Mouse (Mus musculus): ENCODE measurements around the gene Hmcn2. TPM values are rescaled to one million over a fixed set of nuclear protein-coding genes. Genes with fewer than 3 reads are reported as not detected.
A peak's percentile ranks its signal among the peaks of the same experiment; 100 is the strongest.

Hmcn2 gene
- total and polyA plus RNA-seq, 3 experiments = 1.0 to 5.7 (median 2.1) TPM

DNA sequence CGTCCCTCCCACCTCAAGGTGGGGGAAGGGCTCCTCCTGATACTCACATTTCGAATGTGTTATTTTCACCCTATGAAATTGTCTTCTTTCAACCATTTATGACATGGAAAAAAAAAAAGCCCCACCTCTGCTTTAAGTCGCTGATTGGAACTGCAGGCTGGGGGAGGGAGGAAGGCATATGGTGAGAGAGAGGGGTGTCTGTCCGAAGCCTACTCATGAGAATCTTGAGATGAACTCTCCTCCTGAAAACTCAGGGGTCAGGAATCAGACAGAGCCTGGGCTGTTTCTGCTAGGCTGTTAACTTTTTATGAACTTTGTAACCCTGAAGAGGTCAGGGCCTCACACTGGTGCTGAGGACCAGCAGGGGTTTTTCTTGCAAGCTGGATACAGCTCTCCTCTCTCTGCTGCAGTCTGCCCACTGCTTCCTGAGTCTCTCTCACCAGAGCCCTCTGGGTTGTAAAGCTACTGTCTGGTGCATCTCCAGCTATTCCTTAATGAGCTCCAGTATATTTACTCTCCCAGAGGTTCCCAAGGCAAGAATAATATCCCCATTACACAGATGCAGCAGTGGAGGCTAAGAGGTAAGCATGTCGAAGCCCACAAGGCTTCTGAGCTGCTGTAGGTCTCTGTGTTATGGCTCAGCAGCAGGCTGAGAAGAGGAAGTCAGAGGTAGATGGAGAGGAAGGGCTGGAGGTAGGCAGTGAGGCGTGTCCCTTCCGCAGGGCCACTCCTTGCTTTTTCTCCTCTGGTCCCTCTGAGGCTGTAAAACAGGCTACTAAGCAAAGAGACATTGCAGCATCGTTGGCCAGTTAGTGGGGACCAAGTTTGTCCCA, 149.7 kb downstream of the Hmcn2 start:
- 0 out of 2 replicates have a peak overlapping the region, but pooled peaks have one; percentile 8 for H3K9ac ChIP-seq (ENCODE audit: insufficient read depth, low read depth)

DNA sequence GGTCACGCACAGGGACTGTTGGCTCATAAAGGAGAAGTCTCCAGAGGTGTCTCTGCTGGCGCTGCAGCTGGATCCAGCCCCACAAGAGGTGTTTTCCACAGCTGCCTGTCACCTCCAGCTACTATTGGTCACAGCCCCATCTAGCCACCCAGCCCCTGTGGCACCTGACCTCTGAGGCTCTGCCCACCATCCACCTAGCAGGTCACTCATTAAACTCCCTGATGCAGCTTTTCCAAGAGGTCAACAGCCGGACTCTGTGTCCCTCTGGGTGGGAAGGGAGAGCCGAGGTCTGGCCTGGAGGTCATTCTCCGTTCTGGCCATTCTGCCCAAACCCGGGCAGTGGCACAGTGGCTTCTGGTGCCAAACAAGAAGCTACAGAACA, 150.3 kb downstream of the Hmcn2 start:
- peak overlapping the region; percentile 26 for H3K27ac ChIP-seq (ENCODE audit: insufficient read depth, low read depth)
- in situ Hi-C loops (cut with MboI; ENCODE audit: low pct_ligation_motif_present, low pct_unique_long_range_greater_than_20kb, low sequenced_read_pairs) = loop anchor here (25.0 kb wide), 1 partner anchor 402 kb away; no protein-coding TSS in a partner anchor
- DNase-seq (ENCODE audit: extremely low read depth) = no peak

More for the DNA sequence above, 149.7 kb downstream of the Hmcn2 start:
- DNase-seq (ENCODE audit: extremely low read depth) = peak; percentile 73
- Histone ChIP-seq H3K79me2 (replicated peaks; ENCODE audit: control insufficient read depth, extremely low read depth, insufficient read depth, poor library complexity, severe bottlenecking) (no peaks in the 10 kb centered on the region), H3K27ac (ENCODE audit: insufficient read depth, low read depth) (peak overlapping the region; percentile 55), H3K36me3 (replicated peaks in 1 of 2; ENCODE audit: control insufficient read depth in 1 of 2, insufficient read depth in 1 of 2, low read length in 1 of 2) (peaks cover 5 to 16% of the 10 kb centered on the region in 2 experiments), H3K27me3 (replicated peaks) (no peaks in the 10 kb centered on the region), H3K4me1 (ENCODE audit: control insufficient read depth in 1 of 2, insufficient read depth in 2 of 2) (peaks cover 11 to 50% of the 10 kb centered on the region in 2 experiments), H3K9me3 (replicated peaks; ENCODE audit: low read length) (no peaks in the 10 kb centered on the region), H3K4me3 (replicated peaks in 1 of 3; ENCODE audit: low read depth in 2 of 3, low read length in 2 of 3, poor library complexity in 1 of 3) (no peak overlapping the region), H3K4me2 (ENCODE audit: insufficient read depth, low read depth, poor library complexity, severe bottlenecking) (peak overlapping the region; percentile 58; the same call in 1 of the 2 replicates)
- in situ Hi-C loops (cut with MboI; ENCODE audit: low pct_ligation_motif_present, low pct_unique_long_range_greater_than_20kb, low sequenced_read_pairs) = loop anchor here (25.0 kb wide), 1 partner anchor 402 kb away; no protein-coding TSS in a partner anchor
- no peak for TF ChIP-seq POLR2AphosphoS2 (IDR thresholded peaks at IDR 0.05; ENCODE audit: low read depth, low read length)
- peak; percentile 62 for TF ChIP-seq POLR2A (IDR thresholded peaks at IDR 0.05; ENCODE audit: low read depth, low read length)
- TF ChIP-seq ELF1 (IDR thresholded peaks at IDR 0.05; ENCODE audit: low read depth, low read length) = peak; percentile 33; the same call in 1 of the 2 replicates
- TF ChIP-seq SIN3A (IDR thresholded peaks at IDR 0.05; ENCODE audit: low read length) = 0 out of 2 replicates have a peak, but pooled peaks have one; percentile 29
- TF ChIP-seq CHD1 (IDR thresholded peaks at IDR 0.05; ENCODE audit: low read depth, low read length) = no peak
- TF ChIP-seq EP300 (IDR thresholded peaks at IDR 0.05; ENCODE audit: low read length) = 0 out of 2 replicates have a peak, but pooled peaks have one; percentile 28
- TF ChIP-seq GABPA (IDR thresholded peaks at IDR 0.05; ENCODE audit: insufficient replicate concordance, low read depth, low read length) = no peak
- no peak for TF ChIP-seq MEF2A (IDR thresholded peaks at IDR 0.05; ENCODE audit: borderline replicate concordance, low read depth, low read length)
- dilution Hi-C loops (cut with MboI; ENCODE audit: extremely low pct_ligation_motif_present, extremely low pct_unique_long_range_greater_than_20kb, low sequenced_read_pairs) = no loop called here

DNA sequence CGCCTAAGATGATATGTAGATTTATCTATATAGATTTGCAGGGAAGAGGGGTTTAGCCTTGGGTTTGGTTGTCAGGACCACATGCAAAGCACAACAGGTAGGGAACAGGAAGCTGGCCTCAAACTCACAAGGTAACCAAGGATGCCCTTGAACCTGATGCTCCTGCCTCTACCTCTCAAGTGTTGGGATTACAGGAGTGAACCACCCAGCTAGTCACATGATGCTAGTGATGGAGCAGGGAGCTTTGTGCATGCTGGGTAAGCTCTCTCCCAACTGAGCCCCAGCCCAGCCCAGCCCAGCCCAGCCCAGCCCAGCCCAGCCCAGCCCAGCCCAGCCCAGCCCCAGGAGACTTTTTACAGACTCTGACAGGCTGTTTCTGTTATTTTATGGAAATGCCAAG, 153.2 kb downstream of the Hmcn2 start:
- Histone ChIP-seq H3K4me3 (replicated peaks in 1 of 3; ENCODE audit: low read depth in 2 of 3, low read length in 2 of 3, poor library complexity in 1 of 3) (no peak overlapping the region), H3K9ac (ENCODE audit: insufficient read depth, low read depth) (no peak overlapping the region), H3K27ac (ENCODE audit: insufficient read depth, low read depth) (no peak overlapping the region), H3K27me3 (replicated peaks) (no peaks in the 10 kb centered on the region), H3K4me2 (ENCODE audit: insufficient read depth, low read depth, poor library complexity, severe bottlenecking) (no peak overlapping the region), H3K9me3 (replicated peaks; ENCODE audit: low read length) (no peaks in the 10 kb centered on the region), H3K4me1 (ENCODE audit: control insufficient read depth in 1 of 2, insufficient read depth in 2 of 2) (peaks cover 16 to 69% of the 10 kb centered on the region in 2 experiments), H3K36me3 (replicated peaks in 1 of 2; ENCODE audit: control insufficient read depth in 1 of 2, insufficient read depth in 1 of 2, low read length in 1 of 2) (no peaks in the 10 kb centered on the region), H3K79me2 (replicated peaks; ENCODE audit: control insufficient read depth, extremely low read depth, insufficient read depth, poor library complexity, severe bottlenecking) (no peaks in the 10 kb centered on the region)
- in situ Hi-C loops (cut with MboI; ENCODE audit: low pct_ligation_motif_present, low pct_unique_long_range_greater_than_20kb, low sequenced_read_pairs) = loop anchor here (25.0 kb wide), 1 partner anchor 405 kb away; no protein-coding TSS in a partner anchor
- TF ChIP-seq USF1 (IDR thresholded peaks at IDR 0.05; ENCODE audit: low read depth, low read length) = no peak
- no peak for TF ChIP-seq RAD21 (IDR thresholded peaks at IDR 0.05; ENCODE audit: low read depth, low read length)
- no peak for TF ChIP-seq USF2 (conservative IDR thresholded peaks at IDR 0.05; ENCODE audit: low read depth, low read length)
- TF ChIP-seq BHLHE40 (IDR thresholded peaks at IDR 0.05; ENCODE audit: low read depth, low read length) = no peak
- TF ChIP-seq MXI1 (IDR thresholded peaks at IDR 0.05; ENCODE audit: low read depth, low read length) = no peak
- TF ChIP-seq E2F4 (IDR thresholded peaks at IDR 0.05; ENCODE audit: insufficient replicate concordance, low read depth, low read length) = no peak
- TF ChIP-seq SMC3 (IDR thresholded peaks at IDR 0.05; ENCODE audit: low read depth, low read length) = no peak
- no peak for TF ChIP-seq ZC3H11A (IDR thresholded peaks at IDR 0.05; ENCODE audit: low read depth, low read length)
- TF ChIP-seq JUN (IDR thresholded peaks at IDR 0.05; ENCODE audit: insufficient read depth, low read depth, low read length) = no peak
- TF ChIP-seq ZMIZ1 (IDR thresholded peaks at IDR 0.05; ENCODE audit: low read depth, low read length) = no peak
- no peak for TF ChIP-seq MAX (IDR thresholded peaks at IDR 0.05; ENCODE audit: low read length)
- no peak for TF ChIP-seq GABPA (IDR thresholded peaks at IDR 0.05; ENCODE audit: insufficient replicate concordance, low read depth, low read length)
- no peak for TF ChIP-seq HCFC1 (IDR thresholded peaks at IDR 0.05; ENCODE audit: low read depth, low read length)
- no peak for TF ChIP-seq SIN3A (IDR thresholded peaks at IDR 0.05; ENCODE audit: low read length)
- no peak for TF ChIP-seq RCOR1 (conservative IDR thresholded peaks at IDR 0.05; ENCODE audit: low read depth, low read length)
- TF ChIP-seq CHD1 (IDR thresholded peaks at IDR 0.05; ENCODE audit: low read depth, low read length) = no peak
- dilution Hi-C loops (cut with MboI; ENCODE audit: extremely low pct_ligation_motif_present, extremely low pct_unique_long_range_greater_than_20kb, low sequenced_read_pairs) = no loop called here
- DNase-seq (ENCODE audit: extremely low read depth) = no peak

More for the DNA sequence above, 150.3 kb downstream of the Hmcn2 start:
- dilution Hi-C loops (cut with MboI; ENCODE audit: extremely low pct_ligation_motif_present, extremely low pct_unique_long_range_greater_than_20kb, low sequenced_read_pairs) = no loop called here
- H3K9me3 ChIP-seq (replicated peaks; ENCODE audit: low read length) = no peaks in the 10 kb centered on the region
- H3K79me2 ChIP-seq (replicated peaks; ENCODE audit: control insufficient read depth, extremely low read depth, insufficient read depth, poor library complexity, severe bottlenecking) = no peaks in the 10 kb centered on the region
- peaks cover 11 to 51% of the 10 kb centered on the region in 2 experiments for H3K4me1 ChIP-seq (ENCODE audit: control insufficient read depth in 1 of 2, insufficient read depth in 2 of 2)
- no peaks in the 10 kb centered on the region for H3K27me3 ChIP-seq (replicated peaks)
- 0 out of 2 replicates have a peak, but pooled peaks have one; percentile 8 for TF ChIP-seq ETS1 (conservative IDR thresholded peaks at IDR 0.05; ENCODE audit: low read depth, low read length)
- peak; percentile 21; the same call in 1 of the 2 replicates for TF ChIP-seq BHLHE40 (IDR thresholded peaks at IDR 0.05; ENCODE audit: low read depth, low read length)
- TF ChIP-seq ZMIZ1 (IDR thresholded peaks at IDR 0.05; ENCODE audit: low read depth, low read length) = 0 out of 2 replicates have a peak, but pooled peaks have one; percentile 34
- TF ChIP-seq USF1 (IDR thresholded peaks at IDR 0.05; ENCODE audit: low read depth, low read length) = no peak
- peak overlapping the region; percentile 58; the same call in 1 of the 2 replicates for H3K4me2 ChIP-seq (ENCODE audit: insufficient read depth, low read depth, poor library complexity, severe bottlenecking)
- no peak overlapping the region for H3K4me3 ChIP-seq (replicated peaks in 1 of 3; ENCODE audit: low read depth in 2 of 3, low read length in 2 of 3, poor library complexity in 1 of 3)
- H3K36me3 ChIP-seq (replicated peaks in 1 of 2; ENCODE audit: control insufficient read depth in 1 of 2, insufficient read depth in 1 of 2, low read length in 1 of 2) = peaks cover 5 to 11% of the 10 kb centered on the region in 2 experiments
- no peak overlapping the region for H3K9ac ChIP-seq (ENCODE audit: insufficient read depth, low read depth)
